Mouse (Mus musculus) brain, embryonic 18.5 days (tissue): ENCODE results near the gene Gosr2.

ENCODE experiments used
- DNase-seq: peaks from one replicate; pipeline ENCODE4 v3.0.0-alpha.2; 2012; ENCODE audit warnings: low read depth, low spot score

Gosr2 gene

DNA sequence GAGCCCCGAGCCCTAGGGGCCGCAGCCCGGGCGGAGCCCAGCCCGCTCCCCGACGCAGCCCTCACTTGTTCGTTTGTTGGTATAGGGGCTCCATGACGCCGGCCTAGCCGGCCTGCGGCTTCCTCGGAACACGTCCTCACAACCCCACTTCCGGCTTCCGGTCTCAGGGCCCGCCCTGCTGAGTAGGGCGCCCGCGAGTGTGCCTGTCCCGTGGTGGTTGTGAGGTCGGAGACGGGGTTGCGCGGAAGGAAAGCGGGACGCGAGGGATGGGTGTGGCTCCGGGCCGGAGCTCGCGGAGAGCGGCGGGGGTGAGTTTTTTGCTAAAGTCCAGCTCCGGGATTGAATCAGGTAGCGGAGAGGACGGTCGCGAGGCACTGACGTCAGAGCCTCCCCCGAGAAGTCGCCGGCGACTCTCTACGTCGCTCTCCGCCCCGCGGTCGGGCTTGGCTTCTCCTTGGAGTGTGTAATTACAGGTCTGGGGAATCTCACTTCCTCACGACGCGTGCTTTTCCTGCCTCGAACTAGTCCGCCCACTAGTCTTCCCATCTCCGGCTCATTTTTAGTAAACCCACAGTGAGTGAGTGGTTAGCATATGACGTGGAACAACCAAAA lies at the start of gene Gosr2:
TSS of gene Gosr2 (minus strand) at position 334 of the 612 bp plus-strand sequence.
- DNase-seq: peak; percentile 81

- no peak for DNase-seq
These were observed 37.5 kb upstream of the Gosr2 start for GRCm38 (mm10) chr11:103735046-103735781.

- DNase-seq: no peak
These were observed 36.8 kb upstream of the Gosr2 start for GRCm38 (mm10) chr11:103734411-103735045.

GRCm38 (mm10) chr11:103733961-103734360 lies 36.3 kb upstream of the Gosr2 start:
- no peak for DNase-seq

DNA sequence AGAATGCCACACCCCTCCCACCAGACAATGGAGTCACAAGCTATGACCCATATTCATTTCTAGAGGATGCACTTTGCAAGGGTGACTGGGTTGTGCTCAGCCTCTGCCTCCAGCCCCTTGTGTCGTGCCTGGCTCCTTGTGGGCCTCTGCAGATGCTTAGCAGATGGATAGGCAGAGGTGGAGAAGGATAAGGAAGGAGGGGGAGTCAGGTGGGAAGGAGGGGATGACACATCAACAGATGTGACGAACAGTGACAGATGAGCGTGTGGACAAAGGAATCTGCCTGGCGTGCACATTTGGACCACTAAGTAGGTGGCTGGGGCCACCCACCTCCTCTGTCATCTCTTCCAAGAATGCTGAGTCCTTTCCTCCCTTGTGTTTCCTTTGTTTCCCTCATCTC lies 35.4 kb upstream of the Gosr2 start:
- DNase-seq: no peak

GRCm38 (mm10) chr11:103732306-103732705 lies 34.6 kb upstream of the Gosr2 start:
- no peak for DNase-seq

DNA sequence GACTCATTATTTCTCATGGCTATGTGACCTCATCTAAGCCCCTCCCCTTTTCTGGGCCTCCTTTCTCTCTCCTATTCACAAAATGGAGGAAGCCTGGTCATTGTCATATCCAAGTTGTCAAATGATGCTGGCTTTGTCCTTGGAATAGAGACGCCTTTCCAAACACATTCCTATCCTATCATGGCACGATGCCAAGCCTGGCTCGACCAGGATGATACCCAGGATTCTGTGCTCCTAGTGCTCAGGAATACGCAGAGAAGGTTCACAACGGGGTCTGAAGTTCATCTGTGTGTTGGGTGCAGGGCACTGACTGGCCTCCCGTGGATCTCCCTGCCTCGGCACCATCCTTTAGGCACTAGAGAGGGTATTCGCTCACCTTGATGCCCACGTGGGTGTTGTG lies 33.9 kb upstream of the Gosr2 start:
- no peak for DNase-seq

- no peak for DNase-seq
These were observed 31.7 kb upstream of the Gosr2 start for GRCm38 (mm10) chr11:103729282-103729985.

DNA sequence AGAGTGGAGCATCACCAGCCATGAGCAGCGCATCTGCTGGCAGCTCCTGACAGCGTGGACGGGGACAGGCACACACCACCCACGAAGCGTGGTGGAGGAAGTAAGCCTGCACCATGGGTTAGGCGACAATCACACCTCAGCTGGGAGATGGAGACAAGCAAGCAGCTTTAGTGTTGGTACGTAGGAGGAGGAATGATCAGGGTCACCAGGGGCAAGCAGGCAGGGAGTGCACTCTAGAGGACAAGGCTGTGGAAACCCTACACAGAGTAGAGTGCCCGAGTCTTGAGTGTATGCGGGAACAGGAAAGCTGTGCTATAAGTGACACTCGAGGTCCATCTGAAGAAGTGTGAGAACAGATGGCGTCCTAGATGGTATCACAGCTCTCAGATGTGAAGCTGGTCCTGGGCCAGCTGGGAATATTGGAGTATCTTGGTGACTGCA lies 26.7 kb upstream of the Gosr2 start:
- DNase-seq: no peak

DNA sequence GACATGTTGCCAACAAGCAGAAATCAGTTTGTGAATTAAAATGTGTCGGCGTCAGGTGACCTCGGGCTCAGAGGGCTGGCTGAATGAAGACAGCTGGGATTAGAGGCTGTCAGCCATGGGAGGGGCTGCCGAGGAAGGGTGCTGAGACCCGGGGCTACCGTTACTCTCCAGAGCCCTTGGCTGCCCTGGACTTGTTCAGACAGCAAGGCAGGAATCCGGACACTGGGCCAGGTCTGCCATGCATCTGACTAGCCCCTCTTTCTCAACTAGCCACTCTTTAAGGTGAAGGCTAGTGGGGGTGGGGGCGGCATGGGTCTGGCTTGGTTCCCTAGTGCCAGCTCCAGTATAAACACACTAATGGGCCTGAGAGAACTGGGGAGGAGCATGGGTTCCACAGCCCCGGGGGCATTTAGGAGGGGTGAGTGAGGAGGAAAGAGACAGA lies 24.4 kb upstream of the Gosr2 start:
- no peak for DNase-seq

DNA sequence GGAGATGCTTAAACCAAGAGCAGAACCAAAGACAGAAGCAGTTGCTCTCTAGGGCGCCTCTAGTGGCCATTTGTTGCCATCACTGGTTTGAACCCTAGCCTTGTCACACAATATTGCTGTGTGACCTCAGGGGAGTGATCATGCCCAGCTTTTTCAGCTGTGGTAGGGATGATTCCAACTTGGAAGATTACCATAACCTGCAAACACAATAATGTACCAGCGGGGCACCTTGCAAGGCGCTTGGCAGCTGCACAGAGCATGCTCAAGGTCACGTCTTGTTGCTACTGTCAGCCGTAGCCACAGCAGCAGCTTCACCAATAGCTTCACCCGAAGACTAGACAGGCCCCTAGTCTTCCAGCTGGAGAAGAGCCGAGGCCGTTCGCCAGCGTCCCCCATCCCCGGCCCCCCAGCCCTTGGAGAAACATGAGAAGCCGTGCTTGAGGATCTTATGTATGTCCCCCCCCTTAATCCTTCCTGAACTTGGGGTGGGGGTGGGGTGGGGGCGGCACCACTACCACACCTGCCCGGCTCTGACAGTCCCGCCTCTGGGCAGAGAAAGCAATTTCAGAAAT lies 23.9 kb upstream of the Gosr2 start:
- DNase-seq: no peak

DNA sequence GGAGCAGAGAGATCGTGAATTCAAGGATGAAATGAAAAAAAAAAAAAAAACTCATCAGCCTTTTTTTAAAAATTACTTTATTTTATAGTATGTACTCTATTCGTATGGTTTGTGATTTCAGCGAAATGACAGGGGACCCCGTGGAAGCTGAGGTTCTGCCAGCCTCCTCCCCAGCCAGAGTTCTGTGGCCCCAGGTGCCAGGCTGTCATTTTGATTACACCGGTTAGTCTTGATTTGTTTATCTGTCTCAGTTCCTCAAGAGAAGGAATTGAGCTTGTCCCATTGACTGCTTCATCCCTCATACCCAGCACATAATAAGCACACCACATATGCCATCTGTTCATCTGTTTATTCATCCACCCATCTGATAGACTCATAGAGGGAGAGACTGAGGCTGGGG lies 21.7 kb upstream of the Gosr2 start:
- no peak for DNase-seq

DNA sequence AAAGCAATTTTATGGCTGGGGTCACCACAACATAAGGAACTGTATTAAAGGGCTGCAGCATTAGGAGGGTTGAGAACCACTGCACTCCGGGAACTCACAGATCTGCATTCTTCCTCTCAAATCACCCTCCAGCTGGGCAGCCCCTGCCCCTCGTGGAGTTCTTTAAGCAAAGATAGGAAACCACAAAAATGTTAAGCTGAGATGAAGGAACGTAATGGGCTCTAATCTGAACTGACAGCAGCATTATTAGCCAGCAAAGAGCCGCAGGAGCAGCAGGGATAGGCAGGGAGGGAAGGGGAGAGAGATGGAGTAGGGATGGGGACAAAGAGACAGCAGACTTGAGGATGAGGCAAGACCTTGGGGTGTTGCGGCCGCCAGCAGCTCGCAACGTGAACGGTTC lies 19.3 kb upstream of the Gosr2 start:
- no peak for DNase-seq

DNA sequence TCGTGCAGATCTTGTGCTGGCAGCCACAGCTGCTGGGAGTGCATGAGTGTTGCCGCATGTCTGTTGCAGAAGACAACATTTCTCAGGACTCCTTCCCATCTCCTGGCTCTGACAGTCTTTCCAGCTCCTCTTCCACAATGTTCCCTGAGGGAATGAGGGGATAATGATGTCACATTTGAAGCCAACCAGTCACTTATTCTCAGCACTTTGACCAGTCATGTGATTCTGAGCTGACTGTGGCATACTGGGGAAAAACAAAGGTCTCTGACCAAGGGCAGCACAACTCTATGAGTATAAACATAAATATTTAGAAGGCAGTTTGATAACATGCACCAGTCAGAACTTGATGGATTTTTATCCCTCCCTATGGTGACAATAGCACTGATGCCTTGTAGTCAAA lies 16.4 kb upstream of the Gosr2 start:
- DNase-seq: no peak

GRCm38 (mm10) chr11:103711851-103712587 lies 14.3 kb upstream of the Gosr2 start:
- DNase-seq: no peak

DNA sequence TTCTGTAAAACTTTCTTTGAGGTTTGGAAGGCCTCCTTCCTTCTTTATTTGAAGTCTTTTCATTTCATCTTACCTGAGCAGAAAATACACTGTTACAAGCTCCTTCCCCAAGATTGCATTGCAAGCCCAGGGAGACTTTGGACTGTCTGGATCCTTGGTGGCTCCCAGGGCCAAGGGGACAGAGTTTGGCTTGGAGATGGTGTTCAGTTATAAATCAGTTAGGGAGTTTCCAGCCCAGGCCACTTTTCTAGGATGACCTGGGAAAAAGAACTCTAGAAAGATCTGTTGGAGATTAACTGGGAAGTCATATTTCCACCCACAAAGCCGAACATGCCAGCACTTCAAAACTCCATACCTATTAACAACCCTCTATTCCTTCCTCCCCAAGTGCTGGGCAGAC lies 12.3 kb upstream of the Gosr2 start:
- DNase-seq: no peak

GRCm38 (mm10) chr11:103707005-103707404 lies 9.3 kb upstream of the Gosr2 start:
- no peak for DNase-seq

GRCm38 (mm10) chr11:103698226-103698625 lies 528 bp upstream of the Gosr2 start:
- DNase-seq: no peak

- no peak for DNase-seq
These were observed 690 bp downstream of the Gosr2 start for GRCm38 (mm10) chr11:103696851-103697564.

GRCm38 (mm10) chr11:103693241-103693640 lies 4.5 kb downstream of the Gosr2 start:
- no peak for DNase-seq
